Mouse (Mus musculus) CH12.LX (cell line): ENCODE measurements around the gene Olfr15. TPM values are rescaled to one million over a fixed set of nuclear protein-coding genes. Genes with fewer than 3 reads are reported as not detected.

Experiments used
- DNase-seq: peaks from one replicate; pipeline ENCODE4 v3.0.0-alpha.2; 2013; ENCODE audit errors: extremely low read depth
- H3K27ac ChIP-seq: 2 replicates; pipeline ENCODE4 v1.5.1; 2012; ENCODE audit warnings: low read depth, mild to moderate bottlenecking, control low read depth, moderate library complexity; ENCODE audit not compliant: insufficient read depth
- H3K27me3 ChIP-seq: replicated peaks from 2 replicates; pipeline ENCODE3; 2012; ENCODE audit warnings: inconsistent platforms
- H3K36me3 ChIP-seq, 2 experiments: replicated peaks in 1 of 2; 2 replicates each; pipeline versions ENCODE3 to v1.6.1; 2012; ENCODE audit warnings: inconsistent platforms in 1 of 2, low read length in 1 of 2, mild to moderate bottlenecking in 1 of 2, mixed read lengths in 1 of 2, moderate library complexity in 1 of 2; ENCODE audit not compliant: control insufficient read depth in 1 of 2, insufficient read depth in 1 of 2
- H3K4me1 ChIP-seq, 2 experiments: 2 replicates each; pipeline ENCODE4 v1.6.1; 2012; ENCODE audit warnings: inconsistent platforms in 1 of 2, moderate library complexity in 1 of 2; ENCODE audit not compliant: insufficient read depth in 2 of 2, control insufficient read depth in 1 of 2
- H3K4me2 ChIP-seq: 2 replicates; pipeline ENCODE4 v1.6.1; 2012; ENCODE audit warnings: low read depth, mild to moderate bottlenecking, control low read depth; ENCODE audit not compliant: poor library complexity, insufficient read depth, severe bottlenecking
- H3K4me3 ChIP-seq, 3 experiments: fragments of 150-350 bp in 1 of 3; sonication (generic) in 1 of 3; replicated peaks in 1 of 3; 2 replicates each; pipeline versions ENCODE3 to v1.5.1; 2011 to 2012; ENCODE audit warnings: low read depth in 2 of 3, low read length in 2 of 3, mild to moderate bottlenecking in 2 of 3, moderate library complexity in 2 of 3, control low read depth in 1 of 3, improper control_type of control experiment in 1 of 3, inconsistent platforms in 1 of 3, mixed read lengths in 1 of 3; ENCODE audit not compliant: poor library complexity in 1 of 3
- H3K79me2 ChIP-seq: replicated peaks from 2 replicates; pipeline ENCODE4 v1.6.1; 2012; ENCODE audit warnings: mild to moderate bottlenecking, moderate library complexity; ENCODE audit not compliant: control insufficient read depth, poor library complexity, insufficient read depth, severe bottlenecking; ENCODE audit errors: extremely low read depth
- H3K9ac ChIP-seq: 2 replicates; pipeline ENCODE4 v1.6.1; 2012; ENCODE audit warnings: low read depth, mild to moderate bottlenecking, control low read depth, moderate library complexity; ENCODE audit not compliant: insufficient read depth
- H3K9me3 ChIP-seq: replicated peaks from 2 replicates; pipeline ENCODE3; 2012; ENCODE audit warnings: low read length, inconsistent platforms, mixed read lengths
- CHD2 ChIP-seq: IDR thresholded peaks from 2 replicates; pipeline ENCODE4 v1.6.1; 2011; ENCODE audit warnings: low read length, improper control_type of control experiment
- EP300 ChIP-seq: IDR thresholded peaks from 2 replicates; pipeline ENCODE4 v1.6.1; 2011; ENCODE audit warnings: low read length, improper control_type of control experiment
- MAFK ChIP-seq: IDR thresholded peaks from 2 replicates; pipeline ENCODE4 v1.6.1; 2011; ENCODE audit warnings: low read length, improper control_type of control experiment; ENCODE audit not compliant: insufficient replicate concordance
- MAX ChIP-seq: IDR thresholded peaks from 2 replicates; pipeline ENCODE4 v1.6.1; 2011; ENCODE audit warnings: low read length, improper control_type of control experiment
- MAZ ChIP-seq: IDR thresholded peaks from 2 replicates; pipeline ENCODE4 v1.6.1; 2012; ENCODE audit warnings: low read depth, mild to moderate bottlenecking, inconsistent platforms, low read length, improper control_type of control experiment, moderate library complexity
- POLR2A ChIP-seq: IDR thresholded peaks from 2 replicates; pipeline ENCODE4 v1.6.1; 2011; ENCODE audit warnings: low read depth, mild to moderate bottlenecking, improper control_type of control experiment, low read length
- POLR2AphosphoS2 ChIP-seq: IDR thresholded peaks from 2 replicates; pipeline ENCODE4 v1.6.1; 2011; ENCODE audit warnings: low read depth, low read length, improper control_type of control experiment
- RCOR1 ChIP-seq: conservative IDR thresholded peaks from 2 replicates; pipeline ENCODE4 v1.6.1; 2012; ENCODE audit warnings: low read depth, mild to moderate bottlenecking, inconsistent platforms, low read length, improper control_type of control experiment
- TBP ChIP-seq: conservative IDR thresholded peaks from 2 replicates; pipeline ENCODE4 v1.6.1; 2011; ENCODE audit warnings: low read depth, low read length, improper control_type of control experiment
- TCF12 ChIP-seq: IDR thresholded peaks from 2 replicates; pipeline ENCODE4 v1.6.1; 2014; ENCODE audit warnings: low read depth, mild to moderate bottlenecking, inconsistent platforms, low read length, improper control_type of control experiment
- dilution Hi-C: fragments of 300-500 bp; cut with MboI; formaldehyde crosslinking; loops from 2 replicates; pipeline ENCODE4 v1.14.3; 2020; ENCODE audit warnings: low sequenced_read_pairs; ENCODE audit not compliant: extremely low pct_unique_long_range_greater_than_20kb, extremely low pct_ligation_motif_present
- in situ Hi-C: fragments of 300-500 bp; cut with MboI; formaldehyde crosslinking; loops from 3 replicates; pipeline ENCODE4 v1.14.3; 2019; ENCODE audit warnings: low sequenced_read_pairs, low pct_ligation_motif_present, low pct_unique_long_range_greater_than_20kb, mixed read lengths
- polyA plus RNA-seq: library from polyadenylated mRNA; unstranded; fragments of >175 nt; gene quantifications from 2 replicates; pipeline ENCODE4 v1.2.1, GENCODE M21; 2012; ENCODE audit warnings: low read depth; ENCODE audit not compliant: insufficient read length
- total RNA-seq, 2 experiments: library from RNA; depleted of rRNA; stranded (reverse); fragments of 300-350 nt in 1 of 2; fragments of >200 nt in 1 of 2; gene quantifications; 2 replicates each; pipeline ENCODE4 v1.2.3; 2012 to 2014

Olfr15 gene
- total and polyA plus RNA-seq, 3 experiments, result not detected

- Histone ChIP-seq H3K27ac (no peak overlapping the region), H3K9ac (no peak overlapping the region), H3K79me2 (no peaks in the 10 kb centered on the region), H3K4me3 (no peak overlapping the region), H3K9me3 (no peaks in the 10 kb centered on the region), H3K36me3 (no peaks in the 10 kb centered on the region), H3K4me2 (no peak overlapping the region), H3K4me1 (peaks cover 0 to 5% of the 10 kb centered on the region in 2 experiments; a peak in 2 of 4 replicates), H3K27me3 (no peaks in the 10 kb centered on the region)
- DNase-seq, result no peak
- in situ Hi-C loops, result no loop called here
- dilution Hi-C loops, result no loop called here
- TF ChIP-seq TCF12, result no peak
These were observed 21.9 kb downstream of the Olfr15 start for GRCm38 (mm10) chr16:3852586-3852985.

- no peaks in the 10 kb centered on the region for H3K36me3 ChIP-seq
- no peak for TF ChIP-seq TBP
- no peak for TF ChIP-seq TCF12
- no peak for TF ChIP-seq POLR2A
- no peak for TF ChIP-seq MAX
- TF ChIP-seq EP300, result no peak
- H3K9ac ChIP-seq, result no peak overlapping the region
- H3K4me1 ChIP-seq, result peaks cover 2 to 5% of the 10 kb centered on the region in 2 experiments; a peak in 1 of 4 replicates
- dilution Hi-C loops, result no loop called here
- no peak overlapping the region for H3K4me3 ChIP-seq
- H3K27ac ChIP-seq, result no peak overlapping the region
- no peaks in the 10 kb centered on the region for H3K79me2 ChIP-seq
- in situ Hi-C loops, result no loop called here
- DNase-seq, result no peak
- H3K9me3 ChIP-seq, result no peaks in the 10 kb centered on the region
- H3K4me2 ChIP-seq, result no peak overlapping the region
- H3K27me3 ChIP-seq, result no peaks in the 10 kb centered on the region
These were observed 23.9 kb downstream of the Olfr15 start for GRCm38 (mm10) chr16:3854437-3855182.

- H3K79me2 ChIP-seq, result no peaks in the 10 kb centered on the region
- DNase-seq, result no peak
- peaks cover under 1 to 5% of the 10 kb centered on the region in 2 experiments for H3K36me3 ChIP-seq
- no peaks in the 10 kb centered on the region for H3K27me3 ChIP-seq
- H3K4me1 ChIP-seq, result peaks cover 2 to 5% of the 10 kb centered on the region in 2 experiments; a peak in 1 of 4 replicates
- no peak overlapping the region for H3K4me2 ChIP-seq
- no peaks in the 10 kb centered on the region for H3K9me3 ChIP-seq
- H3K9ac ChIP-seq, result no peak overlapping the region
- in situ Hi-C loops (no loop called here), dilution Hi-C loops (no loop called here)
- no peak overlapping the region for H3K27ac ChIP-seq
- TF ChIP-seq POLR2AphosphoS2, result no peak
- no peak for TF ChIP-seq MAZ
- no peak for TF ChIP-seq MAFK
- TF ChIP-seq CHD2, result no peak
- no peak for TF ChIP-seq RCOR1
- H3K4me3 ChIP-seq, result no peak overlapping the region
These were observed 25.1 kb downstream of the Olfr15 start for GRCm38 (mm10) chr16:3855776-3856175.
